Mouse (Mus musculus): ENCODE measurements around the gene Mgmt.

The Mgmt gene

DNA sequence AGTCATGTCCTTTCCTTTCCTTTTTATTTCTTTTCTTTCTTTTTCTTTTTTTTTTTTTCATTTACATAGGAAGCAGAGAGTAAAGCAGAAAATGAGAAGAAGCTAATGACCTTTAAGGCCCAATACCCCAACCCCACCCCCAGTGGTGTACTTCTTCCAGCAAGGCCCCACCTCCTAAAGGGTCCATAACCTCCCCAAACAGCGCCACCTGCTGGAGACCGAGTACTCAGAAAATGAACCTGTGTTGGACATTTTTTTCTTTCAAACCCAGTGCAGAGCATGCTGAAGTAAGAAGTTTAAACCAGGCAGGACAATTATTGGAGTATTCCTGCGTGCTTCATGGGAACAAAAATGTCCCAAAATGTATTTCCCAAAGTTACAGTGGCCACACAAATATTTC, 166.1 kb downstream of the Mgmt start:
- no peak for DNase-seq (ENCODE audit: extremely low spot score)

DNA sequence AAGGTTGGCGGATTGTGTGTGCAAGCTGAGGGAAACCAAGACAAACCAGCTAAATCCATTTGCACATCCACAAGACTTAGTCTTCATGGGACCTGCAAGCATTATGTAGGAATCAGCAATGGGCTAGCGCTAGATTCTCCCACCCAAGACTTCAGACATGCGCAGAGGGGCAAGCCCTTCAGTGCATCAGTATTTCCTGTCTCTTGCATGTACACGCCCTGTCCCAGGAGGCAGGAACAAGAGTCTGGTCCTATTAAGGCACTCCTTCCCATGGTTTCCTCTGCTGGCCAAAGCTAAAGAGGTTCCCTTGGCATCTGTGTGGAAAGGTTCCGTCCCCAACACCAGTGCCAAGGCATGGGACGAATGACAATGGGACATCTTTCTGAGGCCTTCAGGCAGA, 166.7 kb downstream of the Mgmt start:
- DNase-seq (ENCODE audit: extremely low spot score) = no peak

DNA sequence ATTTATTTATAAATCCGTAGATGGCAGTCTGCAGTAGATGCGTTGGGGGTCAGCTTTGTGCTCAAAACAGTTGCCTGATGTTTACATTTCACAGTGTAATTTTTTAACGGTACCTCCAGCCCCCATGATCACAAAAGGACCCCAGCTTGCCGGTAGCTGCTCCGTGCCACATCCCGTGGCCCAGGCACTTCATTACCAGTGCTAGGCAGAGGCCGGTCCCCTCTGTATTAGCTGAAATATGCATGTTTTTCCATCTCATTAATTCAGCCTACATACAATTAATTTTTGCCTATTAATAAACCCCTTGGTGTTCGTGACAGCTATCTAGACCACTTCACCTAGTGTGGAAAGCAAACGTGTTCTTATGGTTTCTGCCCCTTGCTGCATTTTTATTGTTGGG, 169.8 kb downstream of the Mgmt start:
- no peak for DNase-seq (ENCODE audit: extremely low spot score)

DNA sequence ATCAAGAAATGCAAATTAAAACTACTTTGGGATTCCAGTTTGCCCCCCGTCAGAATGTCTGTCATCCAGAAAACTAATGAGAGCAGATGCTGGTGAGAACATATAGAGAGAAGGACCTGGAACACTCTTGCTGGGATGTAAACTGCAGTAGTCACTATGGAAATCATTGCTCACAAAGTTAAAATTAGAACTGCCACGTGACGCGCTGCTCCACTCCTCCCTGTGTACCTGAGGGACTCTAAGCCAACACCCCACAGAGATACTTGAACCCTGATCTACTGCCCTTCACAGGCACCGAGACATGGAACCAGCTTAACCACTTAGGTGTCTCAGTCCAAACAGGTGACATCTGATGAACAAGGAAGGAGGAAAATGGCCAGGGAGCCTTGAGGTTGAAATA, 171.0 kb downstream of the Mgmt start:
- DNase-seq (ENCODE audit: extremely low spot score) = no peak

DNA sequence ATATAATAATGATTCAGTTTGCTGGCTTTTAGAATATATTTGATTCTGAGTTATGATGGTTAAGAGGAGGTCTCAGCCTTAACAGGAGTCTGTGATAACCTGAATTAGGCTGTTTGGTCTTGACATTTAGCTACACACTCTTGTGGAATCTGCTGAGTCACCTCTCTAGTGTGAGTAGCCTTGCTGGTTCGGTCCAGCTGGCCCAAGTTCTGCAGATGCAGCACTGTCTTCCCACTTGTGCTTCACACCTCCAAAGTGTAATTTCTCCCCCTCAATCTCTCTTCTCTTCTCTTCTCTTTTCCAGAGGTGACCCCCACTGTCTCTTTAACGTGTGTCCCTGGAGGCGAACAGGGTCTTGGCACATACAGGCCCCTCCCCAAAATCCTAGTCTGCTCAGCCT, 171.8 kb downstream of the Mgmt start:
- no peak for DNase-seq (ENCODE audit: extremely low spot score)

DNA sequence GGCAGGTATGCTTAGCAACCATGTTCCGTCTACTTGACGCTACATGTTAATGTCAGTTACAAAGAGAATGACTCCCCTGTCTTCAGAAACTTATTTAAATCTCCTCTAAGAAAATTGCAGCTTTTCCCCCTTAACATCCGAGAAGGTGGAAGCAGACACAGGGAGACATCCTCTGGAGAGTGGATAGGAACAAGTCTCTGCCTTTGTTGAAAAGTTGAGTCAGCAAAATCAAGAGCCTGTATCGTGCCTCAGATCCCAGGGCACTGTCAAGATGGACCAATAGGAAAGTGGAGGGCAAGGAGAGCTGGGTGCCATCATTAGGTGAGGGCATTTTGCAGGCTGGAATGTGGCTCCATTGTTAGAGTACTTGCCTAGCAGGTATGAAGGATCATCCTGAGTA, 172.6 kb downstream of the Mgmt start:
- DNase-seq (ENCODE audit: extremely low spot score) = no peak

DNA sequence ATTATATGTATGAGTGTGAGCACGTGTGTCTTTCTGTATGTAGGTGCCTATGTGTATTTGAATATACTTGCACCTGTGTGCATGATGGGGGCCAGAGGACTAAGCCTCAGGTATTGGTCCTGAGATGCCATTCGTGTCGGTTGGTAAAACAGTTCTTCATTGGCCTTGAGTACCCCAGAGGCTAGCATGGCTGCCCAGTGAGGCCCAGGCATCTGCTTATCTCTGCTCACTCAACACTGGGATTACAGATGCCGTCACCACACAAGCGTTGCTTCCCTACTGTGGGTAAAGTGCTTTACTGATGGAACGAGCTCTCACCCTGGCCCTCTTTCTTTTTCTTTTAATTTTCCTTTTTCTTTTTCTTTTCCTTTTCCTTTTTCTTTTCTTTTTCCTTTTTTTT, 173.3 kb downstream of the Mgmt start:
- no peak for DNase-seq (ENCODE audit: extremely low spot score)

DNA sequence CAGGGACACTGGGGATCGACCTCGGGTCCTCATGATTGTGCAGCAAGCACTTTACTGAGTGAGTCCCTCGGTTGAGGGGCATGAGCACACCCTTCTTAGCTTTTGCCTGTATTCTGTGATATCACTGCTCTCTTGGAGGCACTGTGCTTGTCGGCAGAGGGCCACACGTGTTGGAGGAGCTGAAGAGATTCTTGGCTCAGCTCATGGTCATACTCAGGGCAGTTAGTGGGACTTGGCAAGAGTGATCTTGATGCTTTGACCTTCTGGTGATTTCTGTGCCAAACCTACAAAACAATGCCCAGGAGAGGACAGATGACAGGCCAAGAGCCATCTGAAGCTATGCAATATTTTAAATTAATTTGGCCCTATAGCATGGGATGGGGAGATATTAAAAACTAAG, 174.4 kb downstream of the Mgmt start:
- DNase-seq (ENCODE audit: extremely low spot score) = no peak

DNA sequence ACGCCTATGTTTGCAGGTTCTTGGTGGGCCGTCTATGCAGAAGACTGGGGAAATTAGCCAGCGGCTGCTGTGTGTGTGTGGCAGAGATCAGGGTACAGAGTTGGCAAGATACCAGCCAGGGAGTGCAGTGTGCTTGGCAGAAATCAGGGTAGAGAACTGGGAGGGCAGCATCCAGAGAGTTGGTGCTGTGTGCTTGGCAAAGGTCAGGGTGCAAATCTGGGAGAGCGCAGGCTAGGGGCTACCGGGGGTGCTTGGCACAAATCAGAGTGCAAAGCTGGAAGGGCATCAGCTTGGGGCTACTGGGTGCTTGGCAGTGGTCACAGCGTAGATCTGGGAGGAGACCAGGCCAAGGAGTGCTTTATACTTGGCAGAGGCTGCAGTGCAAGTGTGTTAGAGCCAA, 175.4 kb downstream of the Mgmt start:
- no peak for DNase-seq (ENCODE audit: extremely low spot score)

DNA sequence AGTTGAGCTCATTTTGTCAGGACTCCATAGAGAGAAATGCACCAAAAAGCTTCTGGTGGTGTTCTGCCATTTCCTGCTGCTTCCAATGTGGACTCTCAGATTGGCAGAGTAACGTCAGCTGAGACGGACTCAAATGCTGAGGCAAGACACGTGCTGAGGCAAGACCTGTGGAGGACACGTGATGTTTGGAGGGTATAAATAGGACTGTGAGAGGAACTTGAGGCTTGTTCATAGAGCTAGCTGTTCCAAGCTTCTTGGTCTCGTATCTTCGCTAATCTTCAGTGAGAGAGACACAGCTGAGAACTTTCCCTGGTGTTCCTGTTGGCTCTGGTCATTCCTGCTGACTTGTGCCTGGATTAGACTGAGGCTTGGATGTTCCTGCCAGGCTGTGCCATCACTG, 176.9 kb downstream of the Mgmt start:
- no peak for DNase-seq (ENCODE audit: extremely low spot score)

DNA sequence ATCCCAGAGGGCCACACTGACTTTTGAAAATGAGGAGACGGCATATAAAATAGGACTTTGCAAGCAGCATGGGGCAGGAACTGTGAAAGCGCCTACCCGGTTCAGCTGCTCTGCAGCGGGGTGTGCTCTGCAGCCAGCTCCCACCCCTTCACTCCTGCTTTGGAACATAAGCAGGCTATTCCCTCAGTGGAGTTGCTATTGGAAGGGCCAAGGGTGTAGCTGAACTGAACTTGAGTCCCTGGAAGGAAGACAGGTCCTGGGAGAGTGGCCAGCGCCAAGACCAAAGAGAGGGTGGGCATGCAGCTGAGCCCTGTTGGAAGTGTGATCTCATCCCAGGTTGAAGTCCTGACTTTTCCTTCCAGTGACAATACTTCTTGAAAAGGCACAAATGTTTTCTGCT, 179.5 kb downstream of the Mgmt start:
- DNase-seq (ENCODE audit: extremely low spot score) = no peak

DNA sequence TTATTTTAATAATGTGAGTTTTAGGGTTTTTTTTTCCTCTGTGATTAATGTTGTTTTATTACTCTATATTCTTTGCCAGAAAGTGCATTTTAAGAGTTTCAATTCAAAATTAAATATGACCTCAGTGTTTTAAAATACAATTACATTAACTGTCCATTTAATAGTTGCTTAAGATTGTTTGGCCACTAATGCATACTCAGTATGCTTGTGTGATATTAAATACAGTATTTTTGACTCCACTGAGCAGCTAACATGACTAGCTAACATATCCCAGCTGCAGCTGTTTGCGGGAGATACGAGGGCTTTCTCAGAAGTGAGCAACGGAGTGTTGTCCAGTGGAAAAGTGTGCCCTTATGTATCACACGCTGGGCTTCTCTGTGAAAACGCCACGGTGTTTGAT, 179.9 kb downstream of the Mgmt start:
- no peak for DNase-seq (ENCODE audit: extremely low spot score)

DNA sequence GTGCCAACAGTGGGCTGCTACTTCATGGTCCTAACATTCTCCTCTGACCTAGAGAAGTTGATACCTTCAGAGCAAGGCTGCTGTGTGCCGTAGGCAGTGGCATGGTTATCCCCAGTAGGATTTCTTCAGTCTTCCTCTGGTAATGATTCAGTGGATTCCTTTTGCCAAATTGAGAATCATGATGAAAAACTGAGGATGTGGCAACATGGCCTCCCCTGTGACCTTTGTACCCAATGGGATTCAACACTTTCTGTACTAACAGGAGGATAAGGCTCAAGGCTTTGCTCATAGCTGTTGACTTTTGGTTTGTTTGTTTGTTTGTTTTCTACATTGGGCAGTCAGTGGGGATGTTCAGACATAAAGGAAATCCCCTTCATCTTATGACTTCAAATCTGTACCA, 180.9 kb downstream of the Mgmt start:
- DNase-seq (ENCODE audit: extremely low spot score) = no peak

DNA sequence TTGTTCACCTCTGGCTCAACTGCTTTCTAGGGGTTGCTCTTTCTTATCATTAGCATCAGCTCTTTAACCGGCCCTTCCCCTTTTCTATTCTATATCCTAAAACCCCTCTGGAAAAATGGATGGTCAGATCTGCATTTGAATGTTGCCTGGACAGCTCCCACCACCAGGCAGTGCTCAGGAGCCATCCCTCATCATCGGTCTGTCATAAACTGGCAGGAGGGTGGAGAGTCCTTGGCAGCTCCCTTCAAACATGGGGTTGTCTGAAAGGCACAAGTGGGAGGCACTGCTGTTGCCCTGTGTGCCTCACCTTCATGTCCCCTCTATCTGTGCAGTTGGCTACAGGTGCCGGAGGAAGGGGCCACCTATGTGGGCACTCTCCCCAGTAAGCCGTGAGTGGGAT, 185.8 kb downstream of the Mgmt start:
- no peak for DNase-seq (ENCODE audit: extremely low spot score)

DNA sequence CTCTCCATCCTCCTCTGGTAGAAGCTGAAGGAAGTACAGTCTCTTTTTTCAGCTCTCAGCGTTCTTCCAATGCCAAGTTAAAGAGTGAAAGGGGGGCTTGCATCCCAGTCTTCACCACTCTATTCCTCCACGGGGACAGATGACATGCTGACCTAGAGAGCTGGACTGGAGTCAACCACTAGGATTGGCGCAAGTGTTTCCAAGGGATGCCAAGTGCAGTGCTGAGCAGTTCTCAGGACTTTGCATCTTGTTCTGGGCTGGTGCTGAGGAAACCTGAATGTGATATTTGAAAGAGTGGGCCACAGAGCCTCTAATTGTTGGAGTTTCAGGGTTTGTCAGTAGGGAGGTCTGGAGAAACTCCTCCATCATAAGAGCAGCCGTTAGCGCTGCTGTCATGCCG, 187.8 kb downstream of the Mgmt start:
- DNase-seq (ENCODE audit: extremely low spot score) = no peak

DNA sequence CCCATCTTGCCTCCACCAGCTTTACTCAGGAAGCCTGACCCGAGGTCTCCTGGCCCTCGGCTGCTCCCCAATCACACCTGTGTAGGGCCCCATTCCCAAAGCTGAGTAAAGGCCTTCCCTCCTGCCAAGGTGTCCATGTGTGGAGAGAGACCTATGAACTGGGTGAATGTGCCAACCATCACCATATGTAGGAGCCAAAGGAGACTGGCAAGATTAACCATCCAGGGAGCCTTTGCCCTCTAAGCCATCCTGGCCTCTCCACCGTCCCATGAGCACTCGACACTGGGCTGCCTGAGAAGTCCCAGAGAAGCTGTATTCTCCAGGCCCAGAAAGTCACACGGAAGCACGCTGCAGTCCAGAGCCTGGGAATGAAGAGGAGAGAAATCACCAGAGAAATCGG, 190.2 kb downstream of the Mgmt start:
- DNase-seq (ENCODE audit: extremely low spot score) = no peak

DNA sequence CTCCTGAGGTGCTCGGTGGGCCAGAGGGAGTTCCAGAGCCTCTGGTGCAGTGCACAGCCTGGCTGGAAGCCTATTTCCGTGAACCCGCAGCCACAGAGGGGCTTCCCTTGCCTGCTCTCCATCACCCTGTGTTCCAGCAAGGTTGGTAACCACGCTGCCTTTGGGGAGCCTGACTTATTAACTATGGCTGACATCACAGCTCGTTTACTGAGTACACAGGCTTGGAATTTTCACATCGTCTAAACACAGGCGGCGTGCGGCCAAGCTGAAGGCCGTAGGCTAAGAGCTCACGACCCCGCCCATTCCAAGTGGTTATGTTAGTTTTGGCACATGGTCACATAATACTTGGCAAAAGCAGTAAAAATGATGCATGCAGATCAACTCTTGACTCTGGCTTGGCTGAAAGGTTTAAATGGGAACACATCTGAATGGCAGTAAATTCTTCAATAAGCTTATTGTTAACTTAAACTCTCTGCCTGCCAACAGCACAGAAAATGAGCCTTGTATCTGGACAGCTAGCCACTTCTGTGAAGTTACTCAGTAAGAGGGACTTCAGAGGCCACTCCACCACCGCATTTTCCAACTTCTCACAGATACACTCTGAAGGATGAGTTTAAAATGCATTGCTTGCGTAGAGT, 191.7 kb downstream of the Mgmt start:
- no peak for DNase-seq (ENCODE audit: extremely low spot score)

DNA sequence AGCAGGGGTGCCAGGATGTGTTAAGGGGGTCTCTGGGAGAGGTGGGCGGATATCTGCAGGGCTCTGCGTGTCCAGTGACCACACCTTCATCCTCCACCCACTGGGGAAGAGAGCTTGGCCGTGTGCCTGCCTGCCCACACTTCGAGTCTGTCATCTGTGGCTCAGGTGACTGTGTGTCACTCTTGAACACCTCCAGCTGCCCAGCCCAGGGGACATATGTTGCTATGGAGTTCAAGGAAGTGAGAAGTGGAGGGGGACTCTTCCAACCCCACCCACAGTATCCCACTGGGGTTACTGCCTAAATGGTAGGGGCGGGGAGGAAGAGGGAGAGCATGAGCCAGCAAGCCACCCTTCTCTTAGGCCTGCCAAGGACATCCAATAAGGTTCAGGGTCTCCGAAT, 192.7 kb downstream of the Mgmt start:
- DNase-seq (ENCODE audit: extremely low spot score) = no peak

DNA sequence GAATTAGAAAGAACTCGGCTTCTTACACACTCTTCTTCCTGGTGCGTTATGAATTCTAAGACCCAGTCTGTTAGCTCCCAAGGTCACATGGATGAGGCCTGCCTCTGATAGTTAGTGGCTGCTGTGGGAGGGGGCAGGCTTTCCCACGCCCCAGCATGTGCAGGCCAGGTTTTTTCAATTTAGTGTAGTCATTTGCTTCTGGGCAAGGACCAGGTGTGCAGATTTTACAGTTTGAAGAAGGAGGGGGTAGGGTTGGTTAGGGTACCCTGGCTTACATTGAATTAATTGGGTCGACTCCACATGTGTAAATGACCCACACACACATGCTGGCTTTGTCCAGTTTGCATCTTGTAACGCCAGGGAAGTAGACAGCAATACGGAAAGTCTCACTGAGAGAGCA, 193.7 kb downstream of the Mgmt start:
- no peak for DNase-seq (ENCODE audit: extremely low spot score)

DNA sequence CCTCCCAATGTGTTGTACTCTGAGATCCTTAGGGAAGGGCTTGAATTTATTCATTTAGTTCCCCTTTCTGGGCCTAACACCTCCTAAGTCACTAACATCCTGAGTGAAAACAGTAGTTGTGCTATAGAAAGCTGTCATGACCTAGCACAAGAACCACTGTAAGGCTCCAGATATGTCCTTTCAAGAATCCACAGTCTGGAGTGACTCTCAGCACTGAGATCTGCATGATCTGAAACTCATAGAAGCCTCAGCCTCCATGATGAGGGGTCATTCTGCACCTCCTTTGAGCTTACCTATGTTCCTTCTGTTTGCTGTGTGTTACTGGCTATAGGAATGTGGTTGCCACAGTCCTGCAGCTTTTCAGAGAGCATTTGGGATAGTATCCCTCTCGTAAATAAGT, 200.1 kb downstream of the Mgmt start:
- DNase-seq (ENCODE audit: extremely low spot score) = no peak

DNA sequence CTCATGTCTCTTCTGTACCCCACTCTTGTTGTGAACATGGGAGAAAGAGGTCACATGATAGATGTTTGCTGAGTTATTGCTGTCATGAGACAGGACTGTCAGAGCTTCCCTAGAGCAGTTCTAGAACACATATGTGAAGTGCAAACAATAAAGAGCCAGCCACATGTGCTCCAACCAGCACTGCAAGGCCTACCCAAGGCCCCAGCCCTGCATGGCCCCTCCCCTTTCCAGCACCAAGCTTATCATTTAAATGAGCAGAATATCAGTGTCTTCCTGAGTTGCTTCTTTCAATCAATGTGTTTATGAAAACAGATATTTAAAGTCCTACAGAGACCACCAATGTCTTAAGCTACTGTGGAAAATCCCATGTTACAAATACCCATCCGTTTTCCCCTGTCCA, 201.3 kb downstream of the Mgmt start:
- DNase-seq (ENCODE audit: extremely low spot score) = no peak

DNA sequence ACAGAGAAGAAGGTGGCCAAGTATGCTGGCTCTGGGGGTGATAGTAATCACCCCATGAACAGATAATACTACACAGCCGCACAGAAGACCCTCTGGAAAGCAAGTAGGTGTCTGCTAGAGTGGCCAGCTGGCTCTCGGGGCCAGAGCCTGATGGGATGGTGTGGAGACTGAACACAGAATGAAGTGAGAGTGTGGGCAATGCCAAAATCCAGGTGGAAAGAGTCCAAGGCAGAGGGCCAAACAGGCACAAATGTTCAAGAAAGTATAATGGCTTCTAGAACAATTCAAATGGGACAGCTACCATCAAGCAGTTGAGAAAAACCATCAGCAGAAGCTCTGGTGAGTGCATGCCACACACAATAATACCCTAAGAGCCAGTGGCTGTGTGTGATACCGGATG, 205.4 kb downstream of the Mgmt start:
- DNase-seq (ENCODE audit: extremely low spot score) = no peak

DNA sequence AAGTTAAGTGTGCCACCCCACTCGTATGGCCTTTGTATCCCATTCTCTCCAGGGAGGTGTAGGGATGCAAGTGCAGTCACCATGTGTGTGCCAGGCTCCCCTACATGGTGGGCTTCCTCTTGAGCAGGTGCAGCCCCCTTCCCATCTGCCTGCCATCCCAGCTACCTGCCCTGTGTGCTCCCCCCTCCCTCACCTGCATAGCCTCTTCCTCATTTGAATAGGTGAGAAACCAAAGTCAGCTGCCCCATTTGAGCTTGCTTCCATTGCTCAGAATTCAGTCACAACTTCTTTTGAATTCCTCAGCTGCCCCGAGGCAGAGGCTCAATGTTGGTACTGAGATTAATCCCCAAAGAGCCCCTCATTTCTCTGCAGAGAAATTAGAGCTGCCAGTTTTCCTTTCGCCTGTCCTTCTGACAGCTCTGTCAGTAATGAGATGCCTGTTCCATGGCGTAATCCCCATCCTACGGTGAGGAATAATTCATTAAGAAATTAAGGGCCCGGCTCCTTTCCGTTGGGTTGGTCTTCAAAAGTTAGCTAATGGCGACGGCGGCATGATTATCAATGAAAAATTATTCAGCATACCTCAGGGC, 208.3 kb downstream of the Mgmt start:
- no peak for DNase-seq (ENCODE audit: extremely low spot score)

DNA sequence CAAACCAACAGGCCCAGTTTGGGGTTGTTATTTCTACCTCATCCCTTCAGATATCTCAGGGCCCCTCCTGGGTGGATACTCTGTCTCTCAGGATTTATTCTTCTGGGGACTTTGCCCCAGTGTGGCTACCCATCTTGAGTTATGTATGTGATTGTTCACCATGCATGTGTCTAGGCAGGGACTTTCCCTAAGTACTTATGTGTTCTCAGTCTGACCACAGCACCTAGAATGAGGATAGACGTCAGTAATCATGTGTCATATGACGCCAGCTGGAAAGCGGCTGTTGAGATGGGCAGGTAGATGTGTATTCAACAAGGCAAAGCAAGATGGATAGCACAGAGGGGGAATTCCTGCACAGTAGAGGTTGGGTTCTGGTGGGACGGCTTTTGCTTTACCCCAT, 217.7 kb downstream of the Mgmt start:
- DNase-seq (ENCODE audit: extremely low spot score) = no peak
